Mouse (Mus musculus) frontal cortex, postnatal 14 days (tissue): ENCODE measurements at regions not wholly inside any gene's neighbourhood (a gene's known extent, or its start where the extent isn't known, plus 50 kb on each side); places are given as distances from the start of the nearest gene placed in this dataset.

Experiments used
- DNase-seq, 2 experiments: peaks; one replicate each; pipeline ENCODE4 v3.0.0; 2022; ENCODE audit warnings: low spot score in 2 of 2

DNA sequence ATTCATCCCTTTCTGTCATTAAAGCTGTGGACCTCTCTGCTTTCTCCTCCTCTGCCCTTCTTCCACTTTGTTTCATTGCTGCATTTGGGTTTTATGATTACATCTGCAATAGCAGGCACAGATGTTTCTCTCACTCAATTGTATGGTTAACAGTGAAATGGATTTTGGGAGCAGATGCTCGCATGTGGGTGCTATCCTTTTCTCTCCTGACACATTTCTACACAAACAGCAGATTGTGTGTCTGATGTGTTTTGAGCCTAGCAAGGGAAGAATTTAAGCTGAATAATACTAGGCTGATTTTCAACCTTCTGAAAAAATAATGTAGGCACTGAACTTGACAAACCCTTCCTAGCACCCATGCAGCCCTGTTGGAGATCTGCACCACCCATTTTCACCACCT, 56.9 kb upstream of the Ldoc1 start:
- DNase-seq = peak in 1 of 2 experiments; percentile 4

DNA sequence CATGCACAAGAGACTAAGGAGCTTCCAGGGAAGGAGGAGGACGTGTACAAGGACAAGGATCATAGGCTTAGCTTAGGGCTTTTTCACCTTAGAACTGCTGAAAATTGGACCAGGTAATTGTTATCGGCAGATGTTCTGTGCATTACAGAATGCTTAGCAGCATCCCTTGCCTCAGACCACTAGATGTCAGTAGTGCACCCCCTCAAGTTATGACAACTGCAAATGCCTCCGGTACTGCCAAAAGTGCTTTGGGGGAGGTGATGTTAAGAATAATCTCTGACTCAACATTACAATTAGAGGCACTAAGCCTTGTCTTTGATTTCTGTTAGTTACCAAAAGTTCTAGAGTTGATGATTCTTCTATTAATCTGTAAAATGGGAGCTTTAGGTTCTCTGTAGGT, 56.2 kb upstream of the Ldoc1 start:
- peak in 1 of 2 experiments; percentile 4 for DNase-seq
